Mouse (Mus musculus) lung, embryonic 14.5 days (tissue): Measurements from ENCODE around the gene H60b. TPM values are rescaled to one million over a fixed set of nuclear protein-coding genes. Genes with fewer than 3 reads are reported as not detected.

ENCODE experiments used
- ATAC-seq: fragments of 200-750 bp; cut with Nextera tagmentation; 2 replicates; pipeline ENCODE4 v1.8.0; 2017; ENCODE audit warnings: mild to moderate bottlenecking, moderate TSS enrichment, moderate library complexity; ENCODE audit not compliant: insufficient read depth
- DNase-seq: peaks from one replicate; pipeline ENCODE4 v3.0.0-alpha.2; 2015
- H3K27ac ChIP-seq: fragments of 300-500 bp; sonication (generic); 2 replicates; pipeline ENCODE4 v1.5.1; 2014; ENCODE audit warnings: low read depth, mild to moderate bottlenecking, moderate library complexity
- H3K27me3 ChIP-seq: fragments of 300-500 bp; sonication (generic); 2 replicates; pipeline ENCODE4 v1.6.1; 2014; ENCODE audit warnings: low read length, control low read depth; ENCODE audit not compliant: insufficient read depth
- H3K36me3 ChIP-seq: fragments of 300-500 bp; sonication (generic); 2 replicates; pipeline ENCODE4 v1.6.1; 2014; ENCODE audit warnings: control low read depth; ENCODE audit not compliant: insufficient read depth
- H3K4me1 ChIP-seq: fragments of 300-500 bp; sonication (generic); 2 replicates; pipeline ENCODE4 v1.6.1; 2014; ENCODE audit warnings: antibody characterized with exemption, control low read depth; ENCODE audit not compliant: insufficient read depth
- H3K4me2 ChIP-seq: fragments of 300-500 bp; sonication (generic); 2 replicates; pipeline ENCODE4 v1.6.1; 2014; ENCODE audit warnings: mild to moderate bottlenecking
- H3K4me3 ChIP-seq: fragments of 300-500 bp; sonication (generic); 2 replicates; pipeline ENCODE4 v1.5.1; 2014; ENCODE audit warnings: low read depth, low read length
- H3K9ac ChIP-seq: fragments of 300-500 bp; sonication (generic); 2 replicates; pipeline ENCODE4 v1.6.1; 2014
- H3K9me3 ChIP-seq: fragments of 300-500 bp; sonication (generic); 2 replicates; pipeline ENCODE4 v1.6.1; 2016; ENCODE audit warnings: low read depth, low read length, control low read depth
- CTCF ChIP-seq: IDR thresholded peaks from 2 replicates; pipeline ENCODE4 v1.5.1; 2016; ENCODE audit warnings: antibody characterized with exemption, low read depth
- WGBS: fragments of 180-500 bp; shearing (Covaris S2); extraction: QIAGEN DNeasy Blood & Tissue Kit; methylation state at CpG from one replicate; pipeline ENCODE4 v1.1.7; 2014; 5-methylcytosine and 5-hydroxymethylcytosine counted together
- polyA plus RNA-seq: library from polyadenylated mRNA; unstranded; fragments of >200 nt; fragmentation: Nextera tagmentation; extraction: Ambion mirVana; gene quantifications from 2 replicates; pipeline ENCODE4 v1.2.1, GENCODE M21; 2014

The H60b gene
- polyA plus RNA-seq, 1 experiment from 2014 or later, result 1.1 TPM

DNA sequence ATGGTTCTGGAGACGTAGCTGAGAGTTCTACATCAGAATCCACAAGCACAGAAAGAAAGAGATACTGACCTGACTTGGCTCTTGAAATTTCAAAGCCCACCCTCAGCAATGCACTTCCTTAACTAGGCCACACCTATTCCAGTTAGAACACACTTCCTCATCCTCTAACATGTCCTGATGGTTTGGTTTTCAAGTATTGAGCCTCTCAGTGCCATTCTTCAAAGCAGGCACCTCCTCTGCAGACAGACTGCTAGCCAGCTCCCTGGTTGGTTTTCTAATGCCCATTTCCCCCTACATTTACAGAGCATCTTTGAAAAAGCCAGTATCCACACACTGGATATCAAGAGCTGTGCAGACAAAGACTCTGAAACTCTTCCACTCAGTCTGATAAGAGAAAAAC lies 143.3 kb downstream of the H60b start:
- no peaks in the 10 kb centered on the region for H3K9me3 ChIP-seq

DNA sequence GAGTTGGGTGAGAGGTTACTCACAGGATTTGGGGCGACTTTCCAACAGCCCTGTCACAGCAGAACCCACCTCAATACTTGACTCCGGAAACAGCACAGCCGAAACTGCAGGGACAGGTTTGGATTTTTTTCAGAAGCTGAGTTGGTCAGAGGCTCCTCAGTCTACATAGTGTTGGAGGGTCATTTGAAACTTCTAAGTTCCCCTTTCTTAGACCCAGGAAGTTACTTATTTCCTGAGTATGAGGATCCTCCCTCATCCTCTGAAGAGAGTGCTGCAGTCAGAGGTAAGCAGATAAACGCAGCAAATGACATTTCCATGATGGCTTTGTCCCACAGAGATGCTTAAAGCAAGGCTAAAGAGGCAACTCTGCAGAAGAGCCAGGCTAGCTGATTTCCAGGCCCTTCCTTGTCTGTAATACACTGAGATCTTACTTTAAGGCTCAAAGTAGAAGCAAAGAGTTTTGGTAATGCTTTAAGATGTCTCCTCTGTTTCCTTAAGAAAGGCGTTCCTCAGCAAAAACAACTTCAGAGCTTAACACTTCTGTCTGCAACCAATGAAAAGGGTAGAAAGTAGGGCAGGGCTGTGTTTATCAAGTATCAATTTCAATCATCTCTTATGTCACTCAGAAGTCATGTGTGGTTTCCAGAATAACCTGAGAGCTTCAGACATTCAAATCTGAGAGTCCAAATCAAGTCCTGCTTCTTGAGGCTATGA lies 144.1 kb downstream of the H60b start:
- Histone ChIP-seq H3K27me3 (no peaks in the 10 kb centered on the region), H3K27ac (no peak overlapping the region), H3K4me3 (no peak overlapping the region), H3K9me3 (no peaks in the 10 kb centered on the region), H3K4me2 (no peak overlapping the region), H3K4me1 (no peaks in the 10 kb centered on the region), H3K9ac (no peak overlapping the region), H3K36me3 (no peaks in the 10 kb centered on the region)
- ATAC-seq (no peak), DNase-seq (no peak)
- WGBS, result 71% methylated on average over 5 of the region's 5 CpGs
- no peak for TF ChIP-seq CTCF

More for the DNA sequence above, 143.3 kb downstream of the H60b start:
- H3K4me2 ChIP-seq, result no peak overlapping the region
- no peaks in the 10 kb centered on the region for H3K36me3 ChIP-seq
- no peaks in the 10 kb centered on the region for H3K4me1 ChIP-seq
- 57% methylated on average over 1 of the region's 1 CpGs for WGBS
- ATAC-seq (no peak), DNase-seq (no peak)
- no peaks in the 10 kb centered on the region for H3K27me3 ChIP-seq
- H3K4me3 ChIP-seq, result no peak overlapping the region
- H3K9ac ChIP-seq, result no peak overlapping the region
- TF ChIP-seq CTCF, result no peak
- H3K27ac ChIP-seq, result no peak overlapping the region

DNA sequence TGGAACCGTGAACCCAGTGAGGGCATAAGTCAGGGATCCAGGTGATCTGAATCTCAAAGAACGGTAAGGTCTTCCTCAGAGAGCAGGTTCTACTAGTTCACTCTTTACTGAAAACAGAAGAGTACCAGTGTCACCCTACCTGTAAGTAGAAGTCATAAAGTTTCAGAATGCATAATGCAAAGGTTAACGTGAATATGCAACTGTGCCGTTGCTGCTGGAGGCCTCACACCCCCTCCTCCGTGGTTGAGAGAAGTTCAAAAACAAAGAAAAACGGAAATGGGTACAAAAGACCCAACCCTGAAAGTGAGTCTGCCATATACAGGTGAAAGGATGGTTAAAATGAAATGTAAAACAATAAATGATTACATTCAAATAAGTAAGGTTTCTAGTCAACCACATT lies 145.3 kb downstream of the H60b start:
- Histone ChIP-seq H3K4me3 (no peak overlapping the region), H3K27ac (no peak overlapping the region)

DNA sequence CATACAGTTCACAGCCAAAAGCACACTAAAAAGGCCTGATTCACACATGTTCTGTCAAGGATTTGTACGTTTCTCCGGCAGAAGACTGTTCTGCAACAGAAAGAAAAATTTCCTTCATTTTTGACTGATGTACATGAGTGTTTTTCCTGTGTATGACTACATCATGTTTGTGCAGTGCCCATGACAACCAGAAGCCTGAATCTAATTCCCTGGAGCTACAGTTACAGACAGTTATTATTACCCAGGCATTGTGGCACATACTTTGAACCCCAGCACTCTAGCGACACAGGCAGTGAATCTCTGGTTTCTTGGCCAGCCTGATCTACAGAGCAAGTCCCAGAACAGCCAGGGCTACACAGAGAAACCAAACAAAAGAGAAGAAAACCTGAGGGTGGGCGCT lies 147.4 kb downstream of the H60b start:
- no peak overlapping the region for H3K9ac ChIP-seq
- no peaks in the 10 kb centered on the region for H3K36me3 ChIP-seq
- 78% methylated on average over 4 of the region's 4 CpGs for WGBS
- no peak overlapping the region for H3K4me2 ChIP-seq
- H3K9me3 ChIP-seq, result no peaks in the 10 kb centered on the region
- no peak for ATAC-seq
- no peak for TF ChIP-seq CTCF
- H3K27me3 ChIP-seq, result no peaks in the 10 kb centered on the region
- DNase-seq, result no peak
- H3K27ac ChIP-seq, result no peak overlapping the region
- H3K4me3 ChIP-seq, result no peak overlapping the region
- no peaks in the 10 kb centered on the region for H3K4me1 ChIP-seq

More for the DNA sequence above, 145.3 kb downstream of the H60b start:
- no peaks in the 10 kb centered on the region for H3K4me1 ChIP-seq
- no peak overlapping the region for H3K4me2 ChIP-seq
- H3K27me3 ChIP-seq, result no peaks in the 10 kb centered on the region
- no peaks in the 10 kb centered on the region for H3K36me3 ChIP-seq
- no peak for TF ChIP-seq CTCF
- no peak for ATAC-seq
- 84% methylated on average over 6 of the region's 6 CpGs for WGBS
- H3K9me3 ChIP-seq, result no peaks in the 10 kb centered on the region
- DNase-seq, result no peak
- H3K9ac ChIP-seq, result no peak overlapping the region

DNA sequence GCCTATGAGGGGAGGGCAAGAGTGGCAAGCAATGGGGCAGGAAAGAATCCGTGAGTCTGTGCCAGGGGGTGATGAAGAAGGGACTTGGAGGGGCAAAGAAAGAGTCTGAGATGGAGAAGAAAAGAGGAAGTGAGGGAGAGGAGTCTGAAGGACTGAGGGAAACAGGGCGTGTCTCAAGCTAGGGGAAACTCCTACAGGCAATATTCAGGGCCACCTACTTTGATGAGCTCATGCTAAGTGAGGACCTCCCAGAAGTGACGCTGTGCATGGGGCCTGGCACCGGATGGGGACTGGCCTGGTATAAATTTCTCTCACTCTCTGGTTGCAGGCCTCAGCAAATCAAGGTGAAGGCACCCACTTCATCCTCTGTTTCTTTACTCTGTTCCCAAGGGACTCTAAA lies 148.1 kb downstream of the H60b start:
- Histone ChIP-seq H3K4me1 (no peaks in the 10 kb centered on the region), H3K4me2 (no peak overlapping the region), H3K9ac (no peak overlapping the region), H3K4me3 (no peak overlapping the region), H3K27me3 (no peaks in the 10 kb centered on the region), H3K9me3 (no peaks in the 10 kb centered on the region), H3K36me3 (no peaks in the 10 kb centered on the region), H3K27ac (no peak overlapping the region)
- 61% methylated on average over 4 of the region's 4 CpGs for WGBS
- DNase-seq (peak; percentile 11), ATAC-seq (no peak)
- TF ChIP-seq CTCF, result no peak

DNA sequence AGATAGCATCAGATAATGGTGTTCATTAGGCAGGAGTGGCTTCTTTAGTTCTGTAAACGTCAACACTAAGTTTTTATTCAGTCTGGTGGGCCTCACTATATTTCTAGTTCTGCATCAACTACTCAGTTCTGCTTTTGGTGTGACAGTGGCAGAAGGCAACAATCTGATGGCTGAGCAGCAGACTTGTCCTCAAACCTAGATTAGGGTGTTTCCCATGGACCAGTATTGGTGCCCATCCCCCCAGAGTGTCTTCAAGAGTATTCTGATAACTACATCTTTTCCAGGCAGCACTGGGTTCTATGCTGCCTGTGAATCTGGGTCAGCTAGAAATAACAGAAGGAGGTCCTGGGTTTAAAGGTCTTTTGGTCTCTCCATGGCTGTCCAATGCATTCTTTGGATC lies 149.8 kb downstream of the H60b start:
- WGBS, result 80% methylated on average over 1 of the region's 1 CpGs
- no peak overlapping the region for H3K4me2 ChIP-seq
- no peaks in the 10 kb centered on the region for H3K9me3 ChIP-seq
- no peak for DNase-seq
- H3K36me3 ChIP-seq, result no peaks in the 10 kb centered on the region
- no peak overlapping the region for H3K27ac ChIP-seq
- ATAC-seq, result no peak
- H3K4me1 ChIP-seq, result no peaks in the 10 kb centered on the region
- TF ChIP-seq CTCF, result no peak
- H3K9ac ChIP-seq, result no peak overlapping the region
- no peak overlapping the region for H3K4me3 ChIP-seq
- H3K27me3 ChIP-seq, result no peaks in the 10 kb centered on the region

DNA sequence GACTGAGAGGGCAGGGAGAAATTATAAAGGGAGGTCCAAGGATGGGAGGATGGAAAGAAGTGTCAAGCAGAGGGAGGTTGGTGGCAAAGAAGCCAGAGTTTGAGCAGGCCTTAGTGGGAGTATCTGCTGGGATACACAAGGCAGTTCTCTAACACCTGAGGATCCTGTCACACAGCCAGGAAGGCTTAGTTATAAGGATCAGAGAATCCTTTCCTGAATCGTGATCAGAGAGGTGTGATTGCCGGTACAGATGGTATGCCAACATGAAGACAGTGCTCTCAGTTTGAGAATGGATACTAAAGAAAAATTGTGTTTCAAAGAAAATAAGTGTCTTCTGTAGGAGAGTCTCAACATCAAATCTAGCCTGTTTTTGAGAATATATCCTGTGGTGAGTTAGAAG lies 164.5 kb downstream of the H60b start:
- no peak overlapping the region for H3K4me3 ChIP-seq
- no peaks in the 10 kb centered on the region for H3K36me3 ChIP-seq
- ATAC-seq (no peak), DNase-seq (no peak)
- H3K4me2 ChIP-seq, result no peak overlapping the region
- TF ChIP-seq CTCF, result no peak
- H3K4me1 ChIP-seq, result no peaks in the 10 kb centered on the region
- no peak overlapping the region for H3K27ac ChIP-seq
- no peak overlapping the region for H3K9ac ChIP-seq
- 72% methylated on average over 2 of the region's 2 CpGs for WGBS
- no peaks in the 10 kb centered on the region for H3K9me3 ChIP-seq
- no peaks in the 10 kb centered on the region for H3K27me3 ChIP-seq

Other genes starting within 250 kb of the H60b start
- not detected in 2 replicates for gene 4930444G20Rik, start 90.5 kb upstream of the H60b start, polyA plus RNA-seq
- 19.1 and 26.0 TPM in 2 replicates for gene E030030I06Rik, start 9.3 kb upstream of the H60b start, polyA plus RNA-seq
- 9.3 and 9.4 TPM in 2 replicates for gene Raet1e, start within 50 bp of the H60b start, polyA plus RNA-seq
- 13.7 and 14.6 TPM in 2 replicates for gene Raet1d, start 202.0 kb downstream of the H60b start, polyA plus RNA-seq